Mouse (Mus musculus) T-helper 1 cell (primary cell): ENCODE data around the gene Baat.
"Not testable (repeated sequence)": the region's sequence is repeated elsewhere in the genome, so short reads cannot be mapped to it uniquely, and the experiment has no call there.

Experiments
- in situ Hi-C: fragments of 300-600 bp; cut with MboI, MseI; formaldehyde crosslinking; loops from one replicate; pipeline ENCODE4 v1.15.1; 2025; ENCODE audit warnings: high pct_unique_total_duplicates

Baat gene

GRCm38 (mm10) chr4:49485442-49485841 is 20.9 kb downstream of the Baat start:
- in situ Hi-C loops: no loop called here

- in situ Hi-C loops: no loop called here
Measured at GRCm38 (mm10) chr4:49480896-49481295, 25.5 kb downstream of the Baat start.

GRCm38 (mm10) chr4:49480104-49480760 is 26.1 kb downstream of the Baat start:
- in situ Hi-C loops: no loop called here

- in situ Hi-C loops: not testable (repeated sequence)
Measured at GRCm38 (mm10) chr4:49479035-49479434, 27.3 kb downstream of the Baat start.

DNA sequence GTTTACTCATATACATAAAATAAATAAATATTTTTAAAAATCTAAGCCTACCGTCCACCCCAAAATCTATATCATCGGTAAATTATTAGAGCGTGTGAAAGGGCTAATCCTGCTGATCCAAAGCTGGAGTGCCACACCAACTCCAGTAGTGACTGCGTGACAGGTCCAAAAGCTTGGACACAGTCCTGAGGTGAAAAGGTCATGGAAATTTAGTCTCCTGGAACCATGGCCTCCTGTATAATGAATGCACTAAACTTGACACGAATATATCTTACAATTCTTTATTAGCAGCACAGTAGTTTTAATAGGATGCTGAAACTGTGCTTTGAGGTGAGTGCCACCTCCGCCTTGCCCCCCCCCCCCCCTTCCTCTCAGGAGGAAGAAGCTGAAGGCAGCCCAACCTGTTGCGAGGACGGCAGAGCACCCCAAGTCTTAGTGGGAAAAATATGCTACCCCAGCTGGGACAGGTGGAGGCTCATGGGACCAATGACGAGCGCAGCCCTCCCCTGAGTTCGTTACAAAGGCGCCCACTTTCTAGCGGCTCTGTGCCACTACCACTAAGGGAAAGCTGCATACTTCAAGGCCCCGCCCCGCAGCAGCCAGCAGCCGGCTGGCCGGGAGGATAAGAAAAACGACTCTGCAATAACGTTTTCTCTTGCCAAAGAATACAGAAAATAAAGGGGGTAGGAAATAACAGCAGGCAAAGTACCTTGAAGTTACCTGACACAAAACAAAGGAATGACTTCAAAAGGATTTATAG is 28.1 kb downstream of the Baat start:
- in situ Hi-C loops: no loop called here

DNA sequence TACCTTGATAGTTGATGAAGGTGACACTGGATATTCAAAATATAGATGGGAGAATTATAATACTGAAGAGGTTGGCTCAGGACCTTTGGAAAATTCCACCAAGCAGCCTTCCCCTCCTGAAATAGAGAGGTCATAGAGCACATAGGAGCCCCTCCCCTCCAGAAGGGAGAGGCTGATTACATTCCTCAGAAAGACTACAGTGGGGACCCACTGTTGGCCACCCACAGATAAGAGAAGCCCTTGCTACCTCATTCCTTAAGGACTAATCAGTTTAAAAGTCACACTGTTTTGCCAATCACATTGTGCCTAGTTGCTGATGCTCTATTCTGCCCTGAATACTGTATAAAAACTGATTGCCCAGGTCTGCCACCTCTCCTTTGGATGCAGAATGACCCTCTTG is 31.8 kb downstream of the Baat start:
- in situ Hi-C loops: no loop called here

DNA sequence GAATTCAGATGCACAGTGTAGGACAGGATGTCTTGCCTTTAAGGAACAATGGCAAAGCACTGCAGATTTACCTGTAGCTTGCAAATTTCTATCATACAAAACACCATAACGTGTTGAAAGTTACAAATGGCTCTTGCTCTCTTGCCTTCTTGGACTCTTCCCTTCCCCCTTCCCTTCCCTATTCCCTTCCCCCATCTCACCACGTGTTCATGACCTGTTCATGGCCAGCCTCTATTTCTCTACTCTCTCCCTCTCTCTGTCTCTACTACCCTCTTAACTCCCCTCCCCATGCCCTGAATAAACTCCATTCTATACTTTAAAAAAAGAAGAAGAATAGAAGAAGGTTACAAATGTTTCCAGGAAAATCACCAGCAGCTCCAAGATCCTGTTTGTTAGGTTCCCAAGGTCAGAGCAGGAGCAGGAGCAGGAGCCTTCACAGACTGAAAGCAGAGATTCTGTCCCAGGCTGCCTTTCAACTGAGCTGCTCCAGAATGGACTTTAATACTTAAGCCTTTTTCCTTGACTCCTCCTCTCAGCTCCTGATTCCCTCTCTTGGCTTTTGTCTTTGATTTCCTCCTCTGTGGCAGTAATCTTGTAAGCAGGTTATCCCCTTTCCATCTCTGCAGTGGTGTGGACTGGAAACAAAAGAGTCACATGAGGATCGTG is 32.8 kb downstream of the Baat start, which contains the start of gene Acnat1:
Gene Acnat1, minus strand, starts transcription at position 478 of the 666 bp plus-strand sequence.
- in situ Hi-C loops: no loop called here

DNA sequence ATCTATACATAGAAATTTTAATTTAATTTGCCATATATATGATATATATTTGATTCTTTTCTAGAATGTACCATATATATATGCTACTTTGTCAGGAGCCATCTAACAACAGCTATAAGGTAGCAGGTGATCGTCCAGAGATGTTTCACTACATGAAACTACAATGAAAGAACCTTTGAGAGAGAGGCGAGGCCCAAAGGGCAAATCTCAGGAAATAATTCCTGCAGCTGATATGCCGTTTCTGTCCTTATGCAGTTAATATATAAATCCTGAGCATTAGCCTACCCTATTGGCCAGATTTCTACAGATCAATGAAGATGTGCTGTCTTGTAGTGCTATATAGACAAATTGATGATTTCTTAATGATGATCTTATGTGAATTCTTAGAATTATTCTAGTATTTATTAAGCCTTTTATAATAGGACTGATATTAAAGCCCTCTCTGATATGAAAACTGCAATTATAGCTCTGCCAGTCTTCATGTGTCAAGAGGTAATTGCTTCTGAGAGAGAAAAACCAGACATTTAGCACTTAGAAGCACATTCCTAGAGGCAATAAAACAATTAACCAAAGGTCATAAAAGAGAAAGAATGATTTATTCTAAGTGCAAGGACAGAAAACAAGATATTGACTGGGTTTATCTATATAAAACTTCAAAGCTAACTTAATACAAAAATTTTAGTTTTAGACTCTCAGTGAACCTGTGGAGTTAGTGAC is 36.8 kb downstream of the Baat start:
- in situ Hi-C loops: no loop called here

GRCm38 (mm10) chr4:49467360-49467759 is 39.0 kb downstream of the Baat start:
- in situ Hi-C loops: no loop called here

DNA sequence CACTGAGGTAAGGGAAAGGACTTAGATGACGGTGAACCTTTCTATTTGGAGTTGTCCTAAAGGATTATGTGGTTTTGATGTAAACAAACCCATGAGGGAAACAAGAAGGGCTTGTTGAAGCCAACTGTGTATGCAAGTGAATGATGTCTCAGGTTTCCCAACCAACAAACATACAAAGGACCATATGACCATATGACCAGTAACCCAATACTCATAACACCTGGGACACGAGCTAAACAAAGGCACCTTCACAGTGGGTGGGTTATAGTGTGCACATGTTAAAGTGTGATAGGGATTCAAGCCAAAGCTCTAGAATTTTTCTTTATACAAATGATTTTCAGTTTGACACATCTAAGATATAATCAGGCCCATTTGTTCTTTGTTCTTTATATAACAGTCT is 50.2 kb downstream of the Baat start:
- in situ Hi-C loops: no loop called here

- in situ Hi-C loops: loop anchor here (5.0 kb wide), 1 partner anchor 65 kb away; no protein-coding TSS in a partner anchor
Measured at GRCm38 (mm10) chr4:49451848-49452551, 54.4 kb downstream of the Baat start.

- in situ Hi-C loops: loop anchor here (5.0 kb wide), 1 partner anchor 64 kb away; no protein-coding TSS in a partner anchor
Measured at GRCm38 (mm10) chr4:49451133-49451847, 55.1 kb downstream of the Baat start.
